9 mouse cellular contexts compared by ENCODE assay signal in genomic region chr11:96438787-96439186, GRCm38 (mm10). TPM values are rescaled to one million over a fixed set of nuclear protein-coding genes. Genes with fewer than 3 reads are reported as not detected.
DNase-seq lines count a peak whose midpoint lies in the region; ATAC-seq and TF ChIP-seq lines count a peak whose summit lies in the region.
"Had no signal": no experiment of that assay in that cellular context is flagged by ENCODE, and none has a peak within 500 bp of the region (broad histone marks: within the 10 kb centered on the region; RNA-seq: fewer than 3 reads in every experiment).

No protein-coding gene starts in this region.

- TF ChIP-seq RAD21 in MEL (IDR thresholded peaks at IDR 0.05; ENCODE audit: low read depth, low read length), result peak; percentile 44

- ATAC-seq in frontal cortex, adult (ENCODE audit: low TSS enrichment), result peak; percentile 59; the same call in 1 of the 2 replicates
- no peak for ATAC-seq in midbrain, postnatal 0 days (ENCODE audit: low FRiP score)

- WGBS in midbrain, postnatal 0 days, result 2% methylated on average over 7 of the region's 7 CpGs

- no peak for TF ChIP-seq EP300 in MEL (IDR thresholded peaks at IDR 0.05; ENCODE audit: low read depth in 1 of 2, low read length in 2 of 2)

- peak; percentile 79 to 94 (median 86) for TF ChIP-seq CTCF in MEL (IDR thresholded peaks at IDR 0.05 in 2 of 3, conservative IDR thresholded peaks at IDR 0.05 in 1 of 3; ENCODE audit: control insufficient read depth in 1 of 3, insufficient read depth in 1 of 3, low read depth in 2 of 3, low read length in 3 of 3, poor library complexity in 1 of 3, severe bottlenecking in 1 of 3)
- peak; percentile 84 for TF ChIP-seq CTCF in left cerebral cortex, adult 2 months (IDR thresholded peaks at IDR 0.05)
- peak; percentile 84 for TF ChIP-seq CTCF in midbrain, postnatal 0 days (IDR thresholded peaks at IDR 0.05)

- H3K4me1 ChIP-seq in MEL (ENCODE audit: control insufficient read depth in 1 of 2, insufficient read depth in 2 of 2, low read length in 2 of 2), result no peaks in the 10 kb centered on the region
- H3K4me1 ChIP-seq in midbrain, postnatal 0 days (ENCODE audit: insufficient read depth, low read length), result peaks cover 2% of the 10 kb centered on the region; the same call in 1 of the 2 replicates
- H3K4me1 ChIP-seq: limb, embryonic 12.5 days had no signal

- H3K4me3 ChIP-seq in MEL (ENCODE audit: control insufficient read depth in 1 of 2, insufficient read depth in 1 of 2, low read depth in 2 of 2, low read length in 2 of 2), result no peak overlapping the region
- no peak overlapping the region for H3K4me3 ChIP-seq in left cerebral cortex, adult 2 months
- no peak overlapping the region for H3K4me3 ChIP-seq in midbrain, postnatal 0 days (ENCODE audit: low read depth, low read length)
- H3K4me3 ChIP-seq: limb, embryonic 12.5 days had no signal

- DNase-seq in frontal cortex, postnatal 14 days (ENCODE audit: low spot score in 2 of 2), result no peak
- DNase-seq in MEL (ENCODE audit: low read depth, low spot score), result peak; percentile 56
- peak; percentile 3 for DNase-seq in cerebellum, adult 9-11 months
- DNase-seq in heart, postnatal 4 days, result peak; percentile 65
- DNase-seq in left cerebral cortex, adult 2 months (ENCODE audit: extremely low spot score in 1 of 2, low spot score in 2 of 2), result peak; percentile 29 to 53
- peak; percentile 68 for DNase-seq in midbrain, postnatal 0 days (ENCODE audit: low spot score)
- peak; percentile 71 to 74 for DNase-seq in thymus, adult 18-20 months

- peaks cover 0 to 7% of the 10 kb centered on the region in 2 experiments; a peak in 2 of 4 replicates for H3K27me3 ChIP-seq in MEL (ENCODE audit: control insufficient read depth in 1 of 2, insufficient read depth in 2 of 2, low read length in 2 of 2)
- H3K27me3 ChIP-seq in midbrain, postnatal 0 days (ENCODE audit: insufficient read depth, low read length), result no peaks in the 10 kb centered on the region; the same call in 1 of the 2 replicates

- no peak for TF ChIP-seq POLR2A in MEL (IDR thresholded peaks at IDR 0.05; ENCODE audit: control insufficient read depth in 1 of 2, insufficient read depth in 1 of 2, low read depth in 1 of 2, low read length in 2 of 2, poor library complexity in 1 of 2)

- intact Hi-C loops in left cerebral cortex, adult 2 months (cut with DNase I), result loop anchor here (1.0 kb wide), 1 partner anchor 98 kb away; no protein-coding TSS in a partner anchor

- no peaks in the 10 kb centered on the region for H3K36me3 ChIP-seq in MEL (ENCODE audit: control insufficient read depth in 1 of 2, insufficient read depth in 2 of 2, low read length in 2 of 2)
- no peaks in the 10 kb centered on the region for H3K36me3 ChIP-seq in midbrain, postnatal 0 days (ENCODE audit: insufficient read depth, low read length)
- H3K36me3 ChIP-seq: limb, embryonic 12.5 days had no signal

- H3K9me3 ChIP-seq in MEL (replicated peaks; ENCODE audit: insufficient read depth, low read length), result no peaks in the 10 kb centered on the region
- no peaks in the 10 kb centered on the region for H3K9me3 ChIP-seq in midbrain, postnatal 0 days (ENCODE audit: low read length)
- H3K9me3 ChIP-seq: limb, embryonic 12.5 days had no signal

- H3K79me2 ChIP-seq in MEL (ENCODE audit: control insufficient read depth, insufficient read depth, low read length, poor library complexity), result no peaks in the 10 kb centered on the region

- H3K4me2 ChIP-seq in midbrain, postnatal 0 days (ENCODE audit: low read depth, low read length, poor library complexity, severe bottlenecking), result no peak overlapping the region
- H3K4me2 ChIP-seq: limb, embryonic 12.5 days had no signal

- H3K27ac ChIP-seq in MEL (ENCODE audit: control insufficient read depth, low read depth, low read length), result no peak overlapping the region
- no peak overlapping the region for H3K27ac ChIP-seq in left cerebral cortex, adult 2 months
- H3K27ac ChIP-seq in midbrain, postnatal 0 days (ENCODE audit: low read depth, low read length), result no peak overlapping the region
- H3K27ac ChIP-seq: limb, embryonic 12.5 days had no signal

- H3K9ac ChIP-seq in MEL (ENCODE audit: control insufficient read depth, low read depth, low read length, poor library complexity, severe bottlenecking), result no peak overlapping the region
- H3K9ac ChIP-seq in midbrain, postnatal 0 days (replicated peaks; ENCODE audit: low read length, poor library complexity, severe bottlenecking), result no peak overlapping the region
- H3K9ac ChIP-seq: limb, embryonic 12.5 days had no signal

TF ChIP-seq in MEL, 35 proteins besides CTCF, POLR2A, EP300 and RAD21:
- no peak for TF ChIP-seq MAX (IDR thresholded peaks at IDR 0.05; ENCODE audit: low read length)
- no peak for TF ChIP-seq MEF2A (IDR thresholded peaks at IDR 0.05; ENCODE audit: extremely low read depth, insufficient replicate concordance, low read depth, low read length, poor library complexity, severe bottlenecking)
- no peak for TF ChIP-seq ELF1 (IDR thresholded peaks at IDR 0.05; ENCODE audit: low read depth, low read length)
- TF ChIP-seq TBP (IDR thresholded peaks at IDR 0.05; ENCODE audit: low read depth, low read length), result no peak
- TF ChIP-seq ZNF384 (IDR thresholded peaks at IDR 0.05; ENCODE audit: low read depth, low read length), result no peak
- no peak for TF ChIP-seq ZKSCAN1 (IDR thresholded peaks at IDR 0.05; ENCODE audit: low read depth, low read length)
- no peak for TF ChIP-seq MYC (IDR thresholded peaks at IDR 0.05; ENCODE audit: low read depth, low read length)
- no peak for TF ChIP-seq MXI1 (IDR thresholded peaks at IDR 0.05; ENCODE audit: low read depth, low read length)
- no peak for TF ChIP-seq MAFK (IDR thresholded peaks at IDR 0.05; ENCODE audit: borderline replicate concordance, low read depth, low read length)
- no peak for TF ChIP-seq E2F4 (IDR thresholded peaks at IDR 0.05; ENCODE audit: borderline replicate concordance, low read depth, low read length)
- TF ChIP-seq MYB (IDR thresholded peaks at IDR 0.05; ENCODE audit: low read depth, low read length), result no peak
- TF ChIP-seq GATA1 (IDR thresholded peaks at IDR 0.05; ENCODE audit: low read depth, low read length), result no peak
- 0 out of 2 replicates have a peak, but pooled peaks have one; percentile 39 for TF ChIP-seq BHLHE40 (IDR thresholded peaks at IDR 0.05; ENCODE audit: borderline replicate concordance, low read depth, low read length)
- peak; percentile 45; the same call in 1 of the 2 replicates for TF ChIP-seq ZC3H11A (IDR thresholded peaks at IDR 0.05; ENCODE audit: low read depth, low read length)
- no peak for TF ChIP-seq KAT2A (conservative IDR thresholded peaks at IDR 0.05; ENCODE audit: low read depth, low read length)
- TF ChIP-seq HCFC1 (IDR thresholded peaks at IDR 0.05; ENCODE audit: low read depth, low read length), result no peak
- no peak for TF ChIP-seq GABPA (IDR thresholded peaks at IDR 0.05; ENCODE audit: low read depth, low read length)
- TF ChIP-seq RCOR1 (IDR thresholded peaks at IDR 0.05; ENCODE audit: low read depth, low read length), result no peak
- no peak for TF ChIP-seq JUND (IDR thresholded peaks at IDR 0.05; ENCODE audit: low read depth, low read length)
- no peak for TF ChIP-seq USF1 (IDR thresholded peaks at IDR 0.05; ENCODE audit: low read depth, low read length)
- TF ChIP-seq SMC3 (IDR thresholded peaks at IDR 0.05; ENCODE audit: low read depth, low read length), result peak; percentile 80
- no peak for TF ChIP-seq POLR2AphosphoS2 (IDR thresholded peaks at IDR 0.05; ENCODE audit: low read length)
- no peak for TF ChIP-seq POLR2AphosphoS5 (IDR thresholded peaks at IDR 0.05; ENCODE audit: borderline replicate concordance, low read depth, low read length)
- no peak for TF ChIP-seq USF2 (IDR thresholded peaks at IDR 0.05; ENCODE audit: borderline replicate concordance in 1 of 2, insufficient read depth in 1 of 2, low read depth in 1 of 2, low read length in 2 of 2)
- TF ChIP-seq NELFE (IDR thresholded peaks at IDR 0.05; ENCODE audit: low read depth, low read length), result no peak

RNA-seq across cellular contexts. Expression of gene Skap1, which starts 25.6 kb away (rescaled TPM):
- total RNA-seq in MEL (2012; rRNA removed), result not detected in 2 replicates
- polyA plus RNA-seq in MEL (2012; ENCODE audit: insufficient read depth in 1 of 2, insufficient read length in 2 of 2, low read depth in 1 of 2, low replicate concordance in 2 of 2, missing spikeins in 1 of 2), result not detected
- under 1 TPM in 1 of 2 experiments, not detected in 1; 0.29 TPM for total RNA-seq in heart, postnatal 4 days (2021)
- total RNA-seq in left cerebral cortex, adult 2 months (2021), result 1 to 10 TPM; 1.8 to 2.0 TPM
- total RNA-seq in midbrain, postnatal 0 days (2014; rRNA removed), result 1.0 and 2.8 TPM in 2 replicates
- 2.0 and 3.2 TPM in 2 replicates for polyA plus RNA-seq in midbrain, postnatal 0 days (2015; fragmentation: Nextera tagmentation; extraction: Ambion mirVana)

Comparison
In these comparisons a context has a peak if more than half of its experiments do, and no peak if none do; other contexts are left out.
1. DNase-seq: peak in MEL (single experiment), cerebellum, adult 9-11 months (single experiment), heart, postnatal 4 days (single experiment), left cerebral cortex, adult 2 months (2 of 2), midbrain, postnatal 0 days (single experiment) and thymus, adult 18-20 months (2 of 2); none in frontal cortex, postnatal 14 days (0 of 2).
2. Peak in every context shown above with its lines, with median percentiles within 50 percentile points of each other: CTCF ChIP-seq.